ENCODE assay signal across 8 mouse cellular contexts in the genomic region with DNA sequence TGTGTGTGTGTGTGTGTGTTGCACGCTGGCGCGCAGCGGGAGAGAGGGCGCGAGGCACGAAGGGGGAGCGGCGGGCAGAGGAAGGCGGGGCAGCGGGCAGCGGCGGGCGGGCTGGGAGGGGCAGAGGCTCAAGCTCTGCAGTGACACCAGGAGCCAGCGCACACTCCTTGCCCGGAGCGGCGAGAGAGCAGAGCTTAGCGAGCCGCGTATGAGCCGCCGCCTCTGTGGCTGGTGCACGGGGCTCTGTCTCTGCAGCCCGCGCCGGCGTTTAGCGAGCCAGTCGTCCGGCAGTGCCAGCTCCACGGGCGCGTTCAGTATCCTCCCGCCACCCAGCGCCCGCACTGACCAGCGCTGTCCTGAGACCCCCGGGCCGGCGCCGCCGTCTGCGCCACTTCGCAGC. TPM values are rescaled to one million over a fixed set of nuclear protein-coding genes. Genes with fewer than 3 reads are reported as not detected.
A peak's percentile ranks its signal among the peaks of the same experiment; 100 is the strongest.
DNase-seq lines count a peak whose midpoint lies in the region; ATAC-seq lines count a peak whose summit lies in the region.

Gene Ndnf (plus strand): TSS at position 140 of the 400 bp plus-strand sequence.

- DNase-seq in adrenal gland, adult (ENCODE audit: inconsistent age in 2 of 2, low spot score in 1 of 2) = peak; percentile 79 to 92
- DNase-seq in gastrocnemius, postnatal 25 days = peak; percentile 61
- DNase-seq in left cerebral cortex, postnatal 36 days (ENCODE audit: low spot score in 2 of 2) = peak; percentile 36 to 41
- DNase-seq in right cerebral cortex, postnatal 14 days = peak; percentile 50
- peak; percentile 37 to 55 for DNase-seq in urinary bladder, postnatal 36 days (ENCODE audit: low spot score in 2 of 2)

- ATAC-seq in common myeloid progenitor, adult 5-6 weeks (replicated peaks; ENCODE audit: low read depth, poor library complexity, severe bottlenecking) = peak; percentile 88
- ATAC-seq in inflammation-experienced regulatory T-cells, adult 6 months = peak; percentile 56
- ATAC-seq in megakaryocyte-erythroid progenitor cell, adult 5-6 weeks (replicated peaks; ENCODE audit: low FRiP score, low TSS enrichment, poor library complexity, severe bottlenecking) = peak; percentile 92

- intact Hi-C loops in left cerebral cortex, postnatal 36 days (cut with DNase I) = no loop called here

RNA-seq across cellular contexts. Expression of gene Ndnf, which starts in this region (rescaled TPM):
- total RNA-seq in common myeloid progenitor, adult 5-6 weeks (2017) = not detected in 2 replicates
- total RNA-seq in gastrocnemius, postnatal 25 days (2021) = under 1 TPM; 0.38 to 0.40 TPM
- polyA plus RNA-seq in inflammation-experienced regulatory T-cells, adult 6 months (2017; shearing (Covaris generic)) = 1 to 10 TPM; 1.1 to 1.4 (median 1.3) TPM
- 10 to 100 TPM in 1 of 2 experiments, 1 to 10 TPM in 1; 9.2 to 13.1 TPM for total RNA-seq in left cerebral cortex, postnatal 36 days (2021)
- 2.0 TPM in 1 of 2 replicates, not detected in the other for total RNA-seq in megakaryocyte-erythroid progenitor cell, adult 5-6 weeks (2014; fragmentation: Nextera tagmentation)
- total RNA-seq in megakaryocyte-erythroid progenitor cell, adult 5-6 weeks (2017) = 0.04 and 0.28 TPM in 2 replicates

Comparison
In these comparisons a context has a peak if more than half of its experiments do, and no peak if none do; other contexts are left out.
1. Peak in every context shown above with its lines: DNase-seq and ATAC-seq.
2. Peak in ATAC-seq in common myeloid progenitor, adult 5-6 weeks; RNA of the gene not detected or under 1 TPM.
3. Peak in DNase-seq in gastrocnemius, postnatal 25 days; RNA of the gene not detected or under 1 TPM.